11 mouse cellular contexts compared by ENCODE assay signal in the genomic region with DNA sequence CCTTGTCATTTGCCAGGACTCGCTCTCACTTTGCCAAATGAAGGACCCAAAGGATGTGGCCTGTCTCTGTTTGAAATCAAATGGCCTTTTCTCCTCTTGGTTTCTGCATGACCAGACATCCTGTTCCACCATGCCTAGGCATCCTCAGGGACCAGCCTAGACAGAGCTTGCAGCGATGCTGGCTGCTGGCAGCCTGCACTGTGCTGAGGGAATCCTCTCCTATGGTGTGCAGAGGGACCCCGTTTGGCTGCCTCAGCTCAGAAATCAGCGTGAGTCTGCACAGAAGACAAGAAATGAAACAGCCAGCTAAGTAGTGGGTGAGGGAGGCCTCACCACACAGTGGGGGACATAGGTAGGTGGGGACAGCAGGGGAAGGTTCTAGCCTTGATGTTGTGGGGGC. TPM values are rescaled to one million over a fixed set of nuclear protein-coding genes. Genes with fewer than 3 reads are reported as not detected.
A peak's percentile ranks its signal among the peaks of the same experiment; 100 is the strongest.
DNase-seq lines count a peak whose midpoint lies in the region; ATAC-seq lines count a peak whose summit lies in the region.
"Had no signal": no experiment of that assay in that cellular context is flagged by ENCODE, and none has a peak within 500 bp of the region (broad histone marks: within the 10 kb centered on the region; RNA-seq: fewer than 3 reads in every experiment).

No protein-coding gene starts in this region.

- peak; percentile 33 to 41 for DNase-seq in left cerebral cortex, postnatal 14 days (ENCODE audit: low spot score in 2 of 2)
- no peak for DNase-seq in left cerebral cortex, postnatal 4 days
- no peak for DNase-seq in limb, embryonic 11.5 days (ENCODE audit: low spot score)
- DNase-seq in retina, embryonic 14.5 days (ENCODE audit: low spot score): peak; percentile 35
- DNase-seq in Muller cell, postnatal 12 days (ENCODE audit: inconsistent ontology term): no peak
- no peak for DNase-seq in adipocyte (ENCODE audit: low spot score)
- DNase-seq: cerebellum, postnatal 36 days; lung, postnatal 14 days; thymus, adult 18-20 months had no signal

- H3K9me3 ChIP-seq in forebrain, embryonic 12.5 days: no peaks in the 10 kb centered on the region
- H3K9me3 ChIP-seq in limb, embryonic 11.5 days (ENCODE audit: control insufficient read depth, low read length): no peaks in the 10 kb centered on the region

- ATAC-seq in forebrain, embryonic 12.5 days (ENCODE audit: low FRiP score): peak; percentile 47
- no peak for ATAC-seq in limb, embryonic 11.5 days (ENCODE audit: insufficient number of reproducible peaks, low FRiP score, low TSS enrichment, low read depth)

- WGBS in forebrain, embryonic 12.5 days: 10% methylated on average over 4 of the region's 4 CpGs
- WGBS in limb, embryonic 11.5 days: 22% methylated on average over 4 of the region's 4 CpGs

- H3K9ac ChIP-seq in forebrain, embryonic 12.5 days: peak overlapping the region; percentile 41; the same call in 1 of the 2 replicates
- H3K9ac ChIP-seq in limb, embryonic 11.5 days (ENCODE audit: low read length): 0 out of 2 replicates have a peak overlapping the region, but pooled peaks have one; percentile 37

- peak overlapping the region; percentile 95 for H3K27ac ChIP-seq in forebrain, embryonic 12.5 days
- peak overlapping the region; percentile 88 for H3K27ac ChIP-seq in limb, embryonic 11.5 days (replicated peaks; ENCODE audit: low read depth, low read length)

- H3K4me3 ChIP-seq in forebrain, embryonic 12.5 days (replicated peaks): no peak overlapping the region
- H3K4me3 ChIP-seq in limb, embryonic 11.5 days (ENCODE audit: low read depth, low read length): no peak overlapping the region

- H3K27me3 ChIP-seq in forebrain, embryonic 12.5 days: peaks cover 11% of the 10 kb centered on the region; the same call in 1 of the 2 replicates
- H3K27me3 ChIP-seq in limb, embryonic 11.5 days (ENCODE audit: control insufficient read depth, insufficient read depth, low read length): no peaks in the 10 kb centered on the region

- H3K36me3 ChIP-seq in forebrain, embryonic 12.5 days (replicated peaks): no peaks in the 10 kb centered on the region
- no peaks in the 10 kb centered on the region for H3K36me3 ChIP-seq in limb, embryonic 11.5 days (ENCODE audit: control insufficient read depth, insufficient read depth, low read length)

- H3K4me1 ChIP-seq in forebrain, embryonic 12.5 days: peaks cover 57% of the 10 kb centered on the region
- peaks cover 28% of the 10 kb centered on the region for H3K4me1 ChIP-seq in limb, embryonic 11.5 days (ENCODE audit: control insufficient read depth, insufficient read depth, low read length)

- intact Hi-C loops in left cerebral cortex, postnatal 14 days (cut with DNase I): no loop called here
- intact Hi-C loops in left cerebral cortex, postnatal 4 days (cut with DNase I): no loop called here

- peak overlapping the region; percentile 43 for H3K4me2 ChIP-seq in forebrain, embryonic 12.5 days
- H3K4me2 ChIP-seq in limb, embryonic 11.5 days (ENCODE audit: low read depth, severe bottlenecking): no peak overlapping the region

RNA-seq across cellular contexts. Expression of gene Gm11733, which starts 12.6 kb away (rescaled TPM):
- under 1 TPM in 1 of 2 experiments, not detected in 1; 0.35 TPM for total RNA-seq in left cerebral cortex, postnatal 14 days (2021)
- total RNA-seq in left cerebral cortex, postnatal 4 days (2021): not detected
- 0.20 TPM in 1 of 2 replicates, not detected in the other for polyA plus RNA-seq in forebrain, embryonic 12.5 days (2016; fragmentation: Nextera tagmentation; extraction: Ambion mirVana)
- polyA plus RNA-seq in limb, embryonic 11.5 days (2014; fragmentation: Nextera tagmentation; extraction: Ambion mirVana): not detected in 2 replicates
- total RNA-seq: hematopoietic stem cell, adult 5-6 weeks had no signal

Comparison
In these comparisons a context has a peak if more than half of its experiments do, and no peak if none do; other contexts are left out.
1. DNase-seq: peak in left cerebral cortex, postnatal 14 days (2 of 2) and retina, embryonic 14.5 days (single experiment); none in left cerebral cortex, postnatal 4 days (single experiment), limb, embryonic 11.5 days (single experiment), Muller cell, postnatal 12 days (single experiment) and adipocyte (single experiment).